Mouse (Mus musculus) inflammation-experienced regulatory T-cells, adult 6 months (primary cell): ENCODE measurements around the gene Col18a1. TPM values are rescaled to one million over a fixed set of nuclear protein-coding genes. Genes with fewer than 3 reads are reported as not detected.

Source experiments
- ATAC-seq: one replicate; pipeline ENCODE4 v1.8.0; 2017
- polyA plus RNA-seq, 3 experiments: library from polyadenylated mRNA; unstranded; fragments of 100-300 nt; shearing (Covaris generic); gene quantifications; one replicate each; pipeline ENCODE4 v1.2.1; 2017

Gene Col18a1
- polyA plus RNA-seq, 3 experiments from 2014 or later = 0.09 to 0.11 TPM; not detected in 1

DNA sequence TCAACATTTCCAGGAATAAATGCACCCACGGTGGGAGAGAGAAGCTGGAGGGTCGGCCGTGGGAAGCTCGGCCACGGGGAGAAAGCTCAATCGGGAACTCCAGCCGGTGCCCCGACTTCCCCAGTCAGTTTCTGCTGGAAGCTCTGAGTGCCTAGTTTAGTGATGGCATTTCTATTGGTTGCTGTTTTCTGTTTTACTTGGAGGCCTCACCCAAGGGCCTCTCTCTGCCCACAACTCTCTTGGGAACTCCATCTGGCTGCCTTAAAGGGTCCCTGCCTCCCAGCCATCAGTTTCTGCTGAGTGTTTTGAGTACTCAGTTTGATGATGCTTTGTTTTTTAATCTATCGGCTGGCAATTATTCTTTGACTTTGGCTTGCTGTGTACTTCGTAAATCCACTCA is 109.6 kb downstream of the Col18a1 start:
- ATAC-seq = no peak

GRCm38 (mm10) chr10:77048606-77049005 is 117.7 kb downstream of the Col18a1 start:
- ATAC-seq = no peak

GRCm38 (mm10) chr10:77048196-77048595 is 118.2 kb downstream of the Col18a1 start:
- ATAC-seq = no peak

GRCm38 (mm10) chr10:77038579-77039174 is 127.7 kb downstream of the Col18a1 start:
- ATAC-seq = no peak

DNA sequence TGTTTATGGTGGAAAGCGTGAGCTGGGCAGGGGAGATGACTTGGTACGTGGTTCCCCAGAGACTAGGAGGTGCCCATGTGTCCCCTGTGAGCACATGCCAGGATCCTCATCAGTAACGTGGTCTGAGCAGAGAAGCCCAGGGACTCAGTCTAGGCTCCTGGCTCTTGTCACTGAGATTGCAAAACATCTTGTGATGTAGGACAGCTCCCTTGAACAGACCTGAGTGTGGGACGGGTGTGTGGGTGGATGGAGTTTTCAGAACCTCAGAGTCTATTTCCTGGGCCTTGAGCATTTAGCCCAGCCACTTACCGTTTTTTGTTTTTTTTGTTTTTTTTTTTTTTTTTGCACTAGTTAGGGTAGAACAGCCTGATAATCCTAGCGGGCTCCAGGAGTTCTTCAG is 130.9 kb downstream of the Col18a1 start:
- peak; percentile 26 for ATAC-seq

DNA sequence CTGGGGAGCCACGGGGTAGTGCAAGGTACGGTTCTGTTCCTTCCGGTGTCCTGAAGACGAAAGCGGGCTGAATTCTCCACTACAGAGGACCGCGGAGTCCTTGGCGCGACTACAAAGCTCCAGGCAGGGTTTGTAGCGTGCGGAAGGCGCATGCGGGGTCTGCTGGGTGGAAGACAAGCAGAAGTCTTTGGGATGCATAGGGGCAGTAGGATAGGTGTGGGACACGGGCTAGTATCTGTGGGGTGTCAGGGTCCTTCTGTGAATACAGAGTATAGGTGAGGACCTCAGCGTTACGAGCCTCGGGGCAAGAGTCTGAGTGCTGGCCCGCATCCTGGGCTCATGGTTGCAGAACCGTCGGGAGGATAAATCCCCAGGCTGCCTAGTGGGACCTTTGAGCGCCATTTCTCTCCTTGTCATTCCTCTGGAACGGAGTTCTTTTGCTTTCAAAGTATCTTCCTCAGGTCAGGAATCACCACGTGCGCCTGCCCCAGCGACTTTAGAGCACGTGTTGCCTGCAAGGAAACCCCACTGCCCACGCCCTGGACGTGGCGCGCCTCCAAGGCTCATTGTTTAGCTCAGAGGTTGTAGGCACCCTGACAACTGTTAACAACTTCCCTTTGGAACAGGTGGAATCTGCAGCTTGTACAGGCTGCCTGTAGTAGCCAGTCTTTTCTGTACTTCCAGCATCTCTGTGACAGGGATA is 132.9 kb downstream of the Col18a1 start:
- ATAC-seq = peak; percentile 44

- ATAC-seq = peak; percentile 91
These were observed 133.6 kb downstream of the Col18a1 start for GRCm38 (mm10) chr10:77032591-77033322.

DNA sequence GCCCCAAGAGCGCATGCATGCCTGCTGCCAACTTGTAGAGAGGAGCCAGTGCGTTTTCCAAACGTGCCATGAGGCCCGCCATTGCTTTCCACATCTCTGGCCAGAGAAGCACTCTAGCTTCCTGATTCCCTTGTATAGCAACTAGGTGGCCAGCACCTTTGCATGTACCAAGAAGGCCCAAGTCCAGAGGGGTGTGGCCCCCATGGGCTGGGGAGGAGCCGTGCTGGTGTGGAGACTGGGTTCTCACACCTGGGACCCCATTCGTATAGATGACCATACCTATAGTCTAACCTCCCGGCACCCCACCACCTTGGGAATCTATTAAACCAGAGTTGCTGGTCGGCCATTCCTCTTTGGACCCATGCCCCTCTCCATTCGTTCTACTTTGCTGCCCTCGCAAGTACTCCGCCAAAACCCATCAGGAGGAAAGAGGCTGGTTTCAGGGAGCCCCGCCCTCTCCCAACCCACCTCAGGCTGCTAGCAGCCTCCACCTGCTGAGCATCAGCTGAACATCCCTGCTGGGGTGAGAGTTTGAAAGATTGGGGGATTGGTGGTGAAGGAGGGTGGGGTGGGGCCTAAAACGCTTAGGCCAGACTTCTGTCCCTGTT is 134.5 kb downstream of the Col18a1 start, which contains the start of gene Slc19a1:
Gene Slc19a1, plus strand, starts transcription at position 474 of the 608 bp plus-strand sequence.
- ATAC-seq = no peak

- no peak for ATAC-seq
These were observed 135.7 kb downstream of the Col18a1 start for GRCm38 (mm10) chr10:77030666-77031065.

- no peak for ATAC-seq
These were observed 136.6 kb downstream of the Col18a1 start for GRCm38 (mm10) chr10:77029761-77030160.

DNA sequence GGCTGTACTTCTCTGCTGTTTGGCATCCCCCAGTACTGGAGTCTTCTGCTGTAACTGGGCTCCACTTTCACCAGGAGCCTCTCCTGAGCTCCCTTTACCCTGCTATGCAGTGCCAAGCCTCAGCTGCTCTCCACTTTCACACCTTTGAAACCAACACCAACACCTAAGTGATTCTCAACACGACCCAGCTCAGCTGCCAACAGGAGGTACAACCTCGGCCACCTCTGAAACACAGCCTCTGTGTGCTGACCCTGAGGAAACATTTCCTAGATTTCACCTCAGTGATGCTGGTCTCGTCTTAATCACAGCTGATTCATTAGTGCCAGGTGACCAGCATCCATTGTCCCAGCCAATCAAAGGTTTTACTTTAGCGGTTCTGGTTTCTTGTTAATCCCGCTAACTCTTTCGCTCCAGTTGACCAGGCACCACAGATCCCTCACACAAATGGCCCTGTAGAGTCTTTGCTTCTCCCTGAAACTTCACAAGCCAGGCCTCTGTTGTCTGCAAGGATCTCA is 137.5 kb downstream of the Col18a1 start:
- no peak for ATAC-seq

DNA sequence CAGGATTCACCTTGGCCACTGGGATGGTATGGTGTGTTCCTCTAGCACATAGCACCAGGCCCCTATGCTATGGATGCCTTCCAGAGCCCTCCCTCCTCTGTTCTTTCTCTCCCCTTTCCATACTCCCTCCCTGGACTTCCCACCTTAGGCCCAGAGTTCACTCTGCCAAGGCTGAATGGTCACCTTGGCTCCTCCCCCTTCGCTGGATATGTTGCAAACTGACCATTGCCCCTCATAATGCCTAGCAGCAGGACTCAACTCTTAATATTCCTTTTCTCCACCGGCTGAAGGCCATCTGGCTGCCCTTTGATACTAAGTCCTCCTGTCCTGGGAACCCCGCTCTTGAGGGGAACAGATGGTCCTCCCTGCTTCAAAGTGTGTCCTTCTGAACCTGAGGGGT is 139.4 kb downstream of the Col18a1 start:
- no peak for ATAC-seq

GRCm38 (mm10) chr10:77024231-77024630 is 142.1 kb downstream of the Col18a1 start:
- no peak for ATAC-seq

DNA sequence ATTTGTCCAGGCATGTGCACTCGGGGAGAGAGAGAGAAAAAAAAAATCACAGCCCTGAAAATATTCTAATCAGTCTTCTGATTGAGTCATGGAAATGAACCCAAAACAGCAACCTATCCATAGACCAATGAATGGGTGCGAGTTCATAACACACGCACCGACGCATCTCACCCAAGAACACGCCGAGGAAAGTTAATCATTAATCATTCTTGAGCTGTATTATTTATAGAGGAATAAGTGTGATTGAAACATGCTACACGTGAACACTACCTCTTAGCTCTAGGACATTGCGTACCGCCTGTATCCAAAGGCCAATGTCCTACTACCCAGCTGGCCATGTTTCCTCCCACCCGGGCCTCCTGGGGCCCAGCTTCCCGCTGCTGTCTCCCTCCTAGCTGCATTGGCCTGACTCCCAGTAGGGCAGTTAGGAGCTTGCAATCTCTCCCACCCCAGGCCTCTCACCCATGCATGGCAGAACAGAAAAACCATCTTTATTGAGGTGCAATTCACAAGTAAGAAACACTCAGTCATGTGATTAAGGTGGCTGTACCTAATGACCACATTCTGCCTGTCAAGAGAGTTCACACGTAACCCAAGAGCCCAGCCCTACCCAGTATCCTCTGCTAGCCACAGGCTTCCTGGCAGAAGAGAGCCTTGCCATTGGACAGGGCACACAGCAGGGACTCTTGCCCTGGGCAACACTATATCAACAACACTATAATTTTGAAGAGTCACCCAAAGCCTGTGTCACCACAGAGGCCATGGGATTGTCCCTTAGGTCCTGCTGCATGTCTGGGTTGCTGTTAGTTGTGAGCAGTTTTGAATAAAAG is 143.8 kb downstream of the Col18a1 start:
- ATAC-seq = no peak

- peak; percentile 90 for ATAC-seq
These were observed 144.8 kb downstream of the Col18a1 start for GRCm38 (mm10) chr10:77021399-77022052.

DNA sequence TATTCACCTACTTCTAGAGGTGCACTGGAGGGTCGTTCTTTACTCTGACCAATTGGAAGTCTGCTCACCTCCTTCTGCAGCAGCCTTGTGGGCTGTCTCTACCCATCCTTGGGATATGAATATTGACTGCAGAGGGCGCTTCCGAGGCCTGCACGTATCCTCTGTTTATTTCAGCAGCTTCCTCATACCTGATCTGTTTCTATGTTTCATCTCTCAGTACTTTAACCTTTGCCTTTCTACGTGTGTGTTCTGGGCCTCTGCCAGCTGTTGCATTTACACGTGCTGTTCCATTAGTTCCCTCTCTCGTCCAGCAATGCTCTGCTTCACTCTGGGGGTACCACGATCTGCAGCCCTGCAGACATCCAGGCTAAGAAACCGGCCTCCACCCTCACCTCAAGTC is 148.7 kb downstream of the Col18a1 start:
- no peak for ATAC-seq

DNA sequence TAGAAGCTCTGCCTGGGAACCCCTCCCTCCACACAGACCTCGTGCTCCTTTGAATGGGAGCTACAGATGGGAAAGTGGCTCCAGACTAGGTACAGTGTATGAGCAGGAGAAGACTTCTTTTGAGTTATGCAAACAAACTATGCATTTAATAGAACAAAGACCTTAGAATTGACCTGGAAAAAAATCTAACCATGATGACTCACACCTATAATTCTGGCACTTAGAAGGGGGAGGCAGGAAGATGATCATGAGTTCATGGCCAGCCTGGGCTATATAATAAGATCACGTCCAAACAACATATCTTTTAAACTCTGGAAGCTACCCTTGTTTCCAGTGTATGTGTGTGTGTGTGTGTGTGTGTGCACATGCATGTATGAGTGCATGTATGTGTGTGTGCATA is 149.3 kb downstream of the Col18a1 start:
- no peak for ATAC-seq

GRCm38 (mm10) chr10:77016499-77016898 is 149.8 kb downstream of the Col18a1 start:
- ATAC-seq = no peak

GRCm38 (mm10) chr10:77016080-77016479 is 150.3 kb downstream of the Col18a1 start:
- no peak for ATAC-seq

DNA sequence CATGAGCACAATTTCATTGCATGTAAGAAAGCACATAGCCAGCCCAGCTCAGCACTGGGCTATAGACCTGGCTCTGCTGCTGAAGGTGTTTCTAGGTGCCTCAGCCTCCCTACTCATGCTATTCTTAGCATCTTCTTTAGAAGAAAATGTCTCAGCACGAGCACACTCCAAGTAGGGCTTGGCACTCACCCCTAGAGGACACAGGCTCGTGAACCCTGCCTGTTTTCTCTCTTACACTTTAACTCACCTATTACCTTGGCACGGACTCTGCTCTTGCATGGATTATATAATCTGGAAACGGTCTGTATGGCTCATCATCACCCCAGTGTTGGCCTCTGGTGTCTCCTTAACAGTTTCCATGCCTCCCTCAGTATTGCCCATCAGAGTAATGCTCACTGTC is 154.7 kb downstream of the Col18a1 start:
- no peak for ATAC-seq

- no peak for ATAC-seq
These were observed 157.7 kb downstream of the Col18a1 start for GRCm38 (mm10) chr10:77008698-77009097.
